Mouse (Mus musculus) common myeloid progenitor, adult 5-6 weeks (primary cell): ENCODE measurements around the gene Cyp4f37. TPM values are rescaled to one million over a fixed set of nuclear protein-coding genes. Genes with fewer than 3 reads are reported as not detected.

ENCODE experiments used
- ATAC-seq: replicated peaks from 2 replicates; pipeline ENCODE4 v1.8.0; 2016; ENCODE audit warnings: low read depth, mild to moderate bottlenecking, moderate TSS enrichment, inconsistent platforms; ENCODE audit not compliant: poor library complexity, severe bottlenecking
- total RNA-seq: library from RNA; stranded (forward); fragments of 200-1000, 187-1606 nt; gene quantifications from 2 replicates; pipeline ENCODE4 v1.2.3, GENCODE M21; 2017

Cyp4f37 gene
- total RNA-seq, 1 experiment from 2014 or later = not detected

DNA sequence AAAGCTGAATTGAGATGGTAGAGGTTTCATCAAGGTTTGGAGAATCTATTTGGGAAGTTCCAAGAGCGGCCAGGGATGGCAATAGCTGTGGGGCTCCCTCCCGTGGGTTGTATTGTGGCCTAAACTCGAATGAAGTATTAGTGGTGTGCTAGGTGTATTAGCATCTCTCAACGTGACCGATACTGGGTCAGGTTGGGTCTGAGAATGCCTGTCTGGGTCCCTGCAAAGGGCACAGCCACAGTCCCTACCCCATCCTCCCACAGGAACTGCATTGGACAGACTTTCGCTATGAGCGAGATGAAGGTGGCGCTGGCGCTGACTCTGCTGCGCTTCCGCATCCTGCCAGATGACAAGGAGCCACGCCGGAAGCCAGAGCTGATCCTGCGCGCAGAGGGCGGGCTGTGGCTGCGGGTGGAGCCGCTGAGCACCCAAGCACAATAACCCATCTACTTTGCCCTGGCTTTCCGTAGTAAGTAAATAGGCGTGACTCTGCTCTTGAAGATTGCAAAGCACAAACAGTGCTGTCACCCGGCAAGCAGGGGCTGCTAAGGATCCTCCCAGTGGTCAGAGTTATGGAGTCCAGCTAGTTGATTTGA, 55.0 kb downstream of the Cyp4f37 start:
- no peak for ATAC-seq

DNA sequence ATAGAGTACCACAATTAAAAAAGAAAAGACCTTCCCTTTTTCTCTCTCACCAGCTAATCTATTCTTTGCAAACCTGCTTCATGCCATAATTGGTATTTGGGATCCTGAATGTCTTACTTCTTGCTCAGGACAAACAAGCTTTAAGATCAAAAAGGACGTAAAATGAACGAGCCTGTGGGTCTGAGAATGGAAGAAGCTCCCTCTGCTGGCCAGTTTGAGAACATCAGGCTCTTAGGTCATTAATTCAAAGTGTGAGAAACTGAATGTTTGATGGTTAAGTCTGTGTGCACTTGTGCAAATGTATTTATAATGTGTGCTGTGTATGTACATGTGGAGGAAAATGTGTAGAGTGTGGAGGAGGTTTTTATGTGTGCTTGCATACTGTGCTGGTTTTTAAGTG, 59.3 kb downstream of the Cyp4f37 start:
- ATAC-seq = peak; percentile 65; the same call in 1 of the 2 replicates

DNA sequence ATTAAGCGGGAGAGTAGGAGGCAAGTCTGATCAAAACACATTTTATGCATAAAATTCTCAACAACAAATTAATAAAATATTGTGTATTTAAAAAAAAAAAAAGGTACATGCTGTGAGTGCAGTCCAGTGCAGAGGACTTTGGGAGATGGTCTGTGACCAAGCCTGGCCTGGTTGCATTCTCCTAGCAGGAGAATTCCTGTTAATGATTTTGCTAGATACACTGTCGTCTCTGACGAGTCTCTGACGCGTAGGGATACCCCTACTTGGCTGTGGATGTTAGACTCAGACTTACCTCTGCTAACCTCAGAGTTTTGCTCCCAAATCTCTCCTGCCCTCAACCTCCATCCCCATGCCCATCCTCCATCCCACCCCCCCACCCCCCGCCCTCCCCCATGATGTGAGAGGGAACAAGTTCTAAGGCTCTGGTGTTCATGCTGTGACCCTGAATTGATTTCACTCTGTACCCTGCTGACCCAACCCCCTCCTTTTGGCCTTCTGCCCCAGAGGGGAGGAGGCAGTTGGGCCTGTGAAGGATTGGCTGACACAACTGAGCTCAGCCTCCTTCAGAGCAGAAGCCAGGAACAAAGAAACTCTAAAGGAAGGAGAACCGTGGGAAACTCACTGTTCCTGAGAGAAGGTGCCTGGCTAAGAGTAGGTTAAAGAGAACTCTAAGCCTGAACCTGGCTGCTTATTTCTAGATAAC, 64.1 kb downstream of the Cyp4f37 start, which contains the start of gene Cyp4f15:
Gene Cyp4f15 (plus strand): TSS at position 580 of the 703 bp plus-strand sequence.
- no peak for ATAC-seq

Other genes starting within 250 kb of the Cyp4f37 start
- 13.2 and 15.7 TPM in 2 replicates for gene Wiz, start 231.9 kb upstream of the Cyp4f37 start, total RNA-seq
- 29.6 and 34.9 TPM in 2 replicates for gene Rasal3, start 217.7 kb upstream of the Cyp4f37 start, total RNA-seq
- 4.5 and 7.1 TPM in 2 replicates for gene Pglyrp2, start 197.1 kb upstream of the Cyp4f37 start, total RNA-seq
- gene Cyp4f39, start 168.6 kb upstream of the Cyp4f37 start, total RNA-seq = 0.73 and 4.2 TPM in 2 replicates
- gene Cyp4f17, start 115.3 kb upstream of the Cyp4f37 start, total RNA-seq = 0.50 and 2.0 TPM in 2 replicates
- 9.6 and 11.6 TPM in 2 replicates for gene Cyp4f16, start 84.8 kb upstream of the Cyp4f37 start, total RNA-seq
- gene Cyp4f40, start 37.6 kb downstream of the Cyp4f37 start, total RNA-seq = not detected in 2 replicates
- gene Cyp4f15, start 64.3 kb downstream of the Cyp4f37 start, total RNA-seq = not detected in 2 replicates
- gene Zfp871, start 167.0 kb downstream of the Cyp4f37 start, total RNA-seq = 29.4 and 38.3 TPM in 2 replicates
- not detected in 2 replicates for gene Zfp811, start 188.6 kb downstream of the Cyp4f37 start, total RNA-seq
- gene Zfp799, start 209.0 kb downstream of the Cyp4f37 start, total RNA-seq = 4.9 and 9.1 TPM in 2 replicates